19 mouse cellular contexts compared by ENCODE assay signal in genomic region chr8:126379580-126379979, GRCm38 (mm10).
"Had no signal": no experiment of that assay in that cellular context is flagged by ENCODE, and none has a peak within 500 bp of the region (broad histone marks: within the 10 kb centered on the region; RNA-seq: fewer than 3 reads in every experiment).

No protein-coding gene starts in this region.

- H3K9ac ChIP-seq: heart, embryonic 12.5 days; hindbrain, embryonic 13.5 days; hindbrain, embryonic 15.5 days; intestine, embryonic 15.5 days; limb, embryonic 12.5 days; liver, embryonic 13.5 days had no signal

- H3K4me1 ChIP-seq: heart, embryonic 10.5 days; heart, embryonic 12.5 days; hindbrain, embryonic 10.5 days; hindbrain, embryonic 13.5 days; hindbrain, embryonic 15.5 days; intestine, embryonic 15.5 days; limb, embryonic 10.5 days; limb, embryonic 12.5 days; liver, embryonic 13.5 days had no signal

- H3K27me3 ChIP-seq: hindbrain, embryonic 15.5 days; intestine, embryonic 15.5 days; limb, embryonic 12.5 days; liver, embryonic 13.5 days had no signal

- H3K36me3 ChIP-seq: heart, embryonic 10.5 days; heart, embryonic 12.5 days; hindbrain, embryonic 10.5 days; hindbrain, embryonic 13.5 days; hindbrain, embryonic 15.5 days; intestine, embryonic 15.5 days; limb, embryonic 10.5 days; limb, embryonic 12.5 days; liver, embryonic 13.5 days had no signal

- H3K27ac ChIP-seq: heart, embryonic 10.5 days; hindbrain, embryonic 10.5 days; hindbrain, embryonic 13.5 days; hindbrain, embryonic 15.5 days; hindbrain, postnatal 0 days; intestine, embryonic 15.5 days; layer of hippocampus, adult 2 months; left cerebral cortex, adult 2 months; limb, embryonic 10.5 days; limb, embryonic 12.5 days; liver, embryonic 13.5 days had no signal

- DNase-seq: gastrocnemius, postnatal 36 days; heart, adult 18-20 months; kidney, adult 18-20 months; kidney, adult 8-10 months; liver; liver, embryonic 13.5 days had no signal

- ATAC-seq: intestine, embryonic 15.5 days; intestine, postnatal 0 days had no signal

- H3K4me3 ChIP-seq: heart, embryonic 10.5 days; heart, embryonic 12.5 days; hindbrain, embryonic 10.5 days; hindbrain, embryonic 13.5 days; hindbrain, embryonic 15.5 days; intestine, embryonic 15.5 days; layer of hippocampus, adult 2 months; left cerebral cortex, adult 2 months; limb, embryonic 10.5 days; limb, embryonic 12.5 days; liver, embryonic 13.5 days had no signal

- H3K4me2 ChIP-seq: heart, embryonic 12.5 days; hindbrain, embryonic 13.5 days; hindbrain, embryonic 15.5 days; intestine, embryonic 15.5 days; limb, embryonic 12.5 days; liver, embryonic 11.5 days; liver, embryonic 13.5 days had no signal

- H3K9me3 ChIP-seq: heart, embryonic 10.5 days; heart, embryonic 12.5 days; hindbrain, embryonic 10.5 days; hindbrain, embryonic 13.5 days; hindbrain, embryonic 15.5 days; intestine, embryonic 15.5 days; limb, embryonic 10.5 days; limb, embryonic 12.5 days; liver, embryonic 13.5 days had no signal
